Mouse (Mus musculus): ENCODE measurements around the gene Rftn2. TPM values are rescaled to one million over a fixed set of nuclear protein-coding genes. Genes with fewer than 3 reads are reported as not detected.

Gene Rftn2
- polyA plus RNA-seq, 1 experiment, result 7.0 TPM

GRCm38 (mm10) chr1:55186592-55187210 lies 39.9 kb downstream of the Rftn2 start:
- Histone ChIP-seq H3K36me3 (ENCODE audit: control insufficient read depth, insufficient read depth, low read length) (no peaks in the 10 kb centered on the region), H3K27me3 (ENCODE audit: control insufficient read depth, insufficient read depth, low read length) (no peaks in the 10 kb centered on the region), H3K4me1 (ENCODE audit: control insufficient read depth, insufficient read depth, low read length) (no peaks in the 10 kb centered on the region), H3K27ac (ENCODE audit: control insufficient read depth, insufficient read depth, low read depth, low read length) (no peak overlapping the region), H3K4me3 (ENCODE audit: control insufficient read depth, low read depth, low read length) (no peak overlapping the region)
- TF ChIP-seq POLR2A (IDR thresholded peaks at IDR 0.05; ENCODE audit: control insufficient read depth, low read depth, low read length) (no peak), CTCF (IDR thresholded peaks at IDR 0.05; ENCODE audit: control insufficient read depth, insufficient read depth, insufficient replicate concordance, low read depth, low read length) (no peak)

- no peak for TF ChIP-seq CTCF (IDR thresholded peaks at IDR 0.05; ENCODE audit: control insufficient read depth, insufficient read depth, insufficient replicate concordance, low read depth, low read length)
- no peak for TF ChIP-seq POLR2A (IDR thresholded peaks at IDR 0.05; ENCODE audit: control insufficient read depth, low read depth, low read length)
- no peaks in the 10 kb centered on the region for H3K36me3 ChIP-seq (ENCODE audit: control insufficient read depth, insufficient read depth, low read length)
- H3K4me1 ChIP-seq (ENCODE audit: control insufficient read depth, insufficient read depth, low read length), result no peaks in the 10 kb centered on the region
- H3K27me3 ChIP-seq (ENCODE audit: control insufficient read depth, insufficient read depth, low read length), result no peaks in the 10 kb centered on the region
- no peak overlapping the region for H3K27ac ChIP-seq (ENCODE audit: control insufficient read depth, insufficient read depth, low read depth, low read length)
- no peak overlapping the region for H3K4me3 ChIP-seq (ENCODE audit: control insufficient read depth, low read depth, low read length)
Measured at GRCm38 (mm10) chr1:55185718-55186117, 40.9 kb downstream of the Rftn2 start.

- H3K27me3 ChIP-seq (ENCODE audit: control insufficient read depth, insufficient read depth, low read length), result no peaks in the 10 kb centered on the region
- no peak overlapping the region for H3K27ac ChIP-seq (ENCODE audit: control insufficient read depth, insufficient read depth, low read depth, low read length)
- H3K4me3 ChIP-seq (ENCODE audit: control insufficient read depth, low read depth, low read length), result no peak overlapping the region
- H3K36me3 ChIP-seq (ENCODE audit: control insufficient read depth, insufficient read depth, low read length), result no peaks in the 10 kb centered on the region
- TF ChIP-seq POLR2A (IDR thresholded peaks at IDR 0.05; ENCODE audit: control insufficient read depth, low read depth, low read length) (no peak), CTCF (IDR thresholded peaks at IDR 0.05; ENCODE audit: control insufficient read depth, insufficient read depth, insufficient replicate concordance, low read depth, low read length) (no peak)
- no peaks in the 10 kb centered on the region for H3K4me1 ChIP-seq (ENCODE audit: control insufficient read depth, insufficient read depth, low read length)
Measured at GRCm38 (mm10) chr1:55182392-55182791, 44.2 kb downstream of the Rftn2 start.

GRCm38 (mm10) chr1:55179917-55180566 lies 46.5 kb downstream of the Rftn2 start:
- Histone ChIP-seq H3K36me3 (ENCODE audit: control insufficient read depth, insufficient read depth, low read length) (no peaks in the 10 kb centered on the region), H3K4me1 (ENCODE audit: control insufficient read depth, insufficient read depth, low read length) (no peaks in the 10 kb centered on the region), H3K27me3 (ENCODE audit: control insufficient read depth, insufficient read depth, low read length) (no peaks in the 10 kb centered on the region), H3K4me3 (ENCODE audit: control insufficient read depth, low read depth, low read length) (no peak overlapping the region), H3K27ac (ENCODE audit: control insufficient read depth, insufficient read depth, low read depth, low read length) (no peak overlapping the region)
- TF ChIP-seq POLR2A (IDR thresholded peaks at IDR 0.05; ENCODE audit: control insufficient read depth, low read depth, low read length), result no peak
- TF ChIP-seq CTCF (IDR thresholded peaks at IDR 0.05; ENCODE audit: control insufficient read depth, insufficient read depth, insufficient replicate concordance, low read depth, low read length), result peak; percentile 42; the same call in 1 of the 2 replicates

- Histone ChIP-seq H3K4me3 (ENCODE audit: control insufficient read depth, low read depth, low read length) (no peak overlapping the region), H3K4me1 (ENCODE audit: control insufficient read depth, insufficient read depth, low read length) (peaks cover 3% of the 10 kb centered on the region; the same call in 1 of the 2 replicates), H3K27ac (ENCODE audit: control insufficient read depth, insufficient read depth, low read depth, low read length) (no peak overlapping the region), H3K36me3 (ENCODE audit: control insufficient read depth, insufficient read depth, low read length) (no peaks in the 10 kb centered on the region), H3K27me3 (ENCODE audit: control insufficient read depth, insufficient read depth, low read length) (no peaks in the 10 kb centered on the region)
- no peak for TF ChIP-seq POLR2A (IDR thresholded peaks at IDR 0.05; ENCODE audit: control insufficient read depth, low read depth, low read length)
- TF ChIP-seq CTCF (IDR thresholded peaks at IDR 0.05; ENCODE audit: control insufficient read depth, insufficient read depth, insufficient replicate concordance, low read depth, low read length), result no peak
Measured at GRCm38 (mm10) chr1:55174558-55175034, 52.0 kb downstream of the Rftn2 start.

- Histone ChIP-seq H3K27ac (ENCODE audit: control insufficient read depth, insufficient read depth, low read depth, low read length) (no peak overlapping the region), H3K4me3 (ENCODE audit: control insufficient read depth, low read depth, low read length) (no peak overlapping the region), H3K4me1 (ENCODE audit: control insufficient read depth, insufficient read depth, low read length) (peaks cover 3% of the 10 kb centered on the region; the same call in 1 of the 2 replicates), H3K27me3 (ENCODE audit: control insufficient read depth, insufficient read depth, low read length) (no peaks in the 10 kb centered on the region), H3K36me3 (ENCODE audit: control insufficient read depth, insufficient read depth, low read length) (no peaks in the 10 kb centered on the region)
- no peak for TF ChIP-seq CTCF (IDR thresholded peaks at IDR 0.05; ENCODE audit: control insufficient read depth, insufficient read depth, insufficient replicate concordance, low read depth, low read length)
- no peak for TF ChIP-seq POLR2A (IDR thresholded peaks at IDR 0.05; ENCODE audit: control insufficient read depth, low read depth, low read length)
Measured at GRCm38 (mm10) chr1:55173720-55174557, 52.6 kb downstream of the Rftn2 start.
